Mouse (Mus musculus) hindbrain, embryonic 16.5 days (tissue): ENCODE results near the gene Zfp512b. TPM values are rescaled to one million over a fixed set of nuclear protein-coding genes. Genes with fewer than 3 reads are reported as not detected.

Experiments
- ATAC-seq: fragments of 200-750 bp; cut with Nextera tagmentation; 2 replicates; pipeline ENCODE4 v1.8.0; 2017; ENCODE audit warnings: moderate TSS enrichment, moderate library complexity
- H3K27ac ChIP-seq: fragments of 300-500 bp; sonication (generic); 2 replicates; pipeline ENCODE4 v1.5.1; 2014; ENCODE audit warnings: low read depth, mild to moderate bottlenecking, control low read depth, low read length, moderate library complexity
- H3K27me3 ChIP-seq: fragments of 300-500 bp; sonication (generic); replicated peaks from 2 replicates; pipeline ENCODE4 v1.6.1; 2014; ENCODE audit warnings: low read length; ENCODE audit not compliant: control insufficient read depth, insufficient read depth
- H3K36me3 ChIP-seq: fragments of 300-500 bp; sonication (generic); 2 replicates; pipeline ENCODE4 v1.6.1; 2014; ENCODE audit warnings: mild to moderate bottlenecking, low read length, moderate library complexity, mixed read lengths; ENCODE audit not compliant: control insufficient read depth, insufficient read depth
- H3K4me1 ChIP-seq: fragments of 300-500 bp; sonication (generic); 2 replicates; pipeline ENCODE4 v1.6.1; 2014; ENCODE audit warnings: low read depth, low read length; ENCODE audit not compliant: control insufficient read depth, insufficient read depth
- H3K4me2 ChIP-seq: fragments of 300-500 bp; sonication (generic); 2 replicates; pipeline ENCODE4 v1.6.1; 2014; ENCODE audit warnings: mild to moderate bottlenecking, low read length, control low read depth, moderate library complexity
- H3K4me3 ChIP-seq: fragments of 300-500 bp; sonication (generic); 2 replicates; pipeline ENCODE4 v1.5.1; 2014; ENCODE audit warnings: mild to moderate bottlenecking, low read length, control low read depth, moderate library complexity
- H3K9ac ChIP-seq: fragments of 300-500 bp; sonication (generic); 2 replicates; pipeline ENCODE4 v1.6.1; 2014; ENCODE audit warnings: low read depth, mild to moderate bottlenecking, control low read depth, low read length, moderate library complexity
- H3K9me3 ChIP-seq: fragments of 300-500 bp; sonication (generic); 2 replicates; pipeline ENCODE4 v1.6.1; 2014; ENCODE audit warnings: mild to moderate bottlenecking, low read length, moderate library complexity; ENCODE audit not compliant: control insufficient read depth
- WGBS: fragments of 180-500 bp; shearing (Covaris S2); extraction: QIAGEN DNeasy Blood & Tissue Kit; methylation state at CpG from one replicate; pipeline ENCODE4 v1.1.7; 2014; 5-methylcytosine and 5-hydroxymethylcytosine counted together
- polyA plus RNA-seq: library from polyadenylated mRNA; unstranded; fragments of >200 nt; fragmentation: Nextera tagmentation; extraction: Ambion mirVana; gene quantifications from 2 replicates; pipeline ENCODE4 v1.2.1, GENCODE M21; 2015

The Zfp512b gene
- 44.9 and 65.1 TPM in 2 replicates for polyA plus RNA-seq

- H3K4me1 ChIP-seq = peaks cover 24% of the 10 kb centered on the region
- ATAC-seq = peak; percentile 86
- peaks cover 29% of the 10 kb centered on the region for H3K36me3 ChIP-seq
- no peaks in the 10 kb centered on the region for H3K27me3 ChIP-seq
- no peaks in the 10 kb centered on the region for H3K9me3 ChIP-seq
- peak within 1 kb of the TSS; percentile 74 for H3K4me2 ChIP-seq
- H3K27ac ChIP-seq = peak within 1 kb of the TSS; percentile 96
- peak within 1 kb of the TSS; percentile 95 for H3K9ac ChIP-seq
- peak within 1 kb of the TSS; percentile 93 for H3K4me3 ChIP-seq
- WGBS = under 1% methylated on average over 64 of the region's 97 CpGs
These were observed at the start of gene Zfp512b for GRCm38 (mm10) chr2:181592231-181593041. TSS of gene Zfp512b (minus strand) at chr2:181592803.

- H3K27me3 ChIP-seq = no peaks in the 10 kb centered on the region
- H3K4me2 ChIP-seq = no peak overlapping the region
- H3K27ac ChIP-seq = no peak overlapping the region
- WGBS = 91% methylated on average over 3 of the region's 3 CpGs
- H3K4me3 ChIP-seq = no peak overlapping the region
- no peaks in the 10 kb centered on the region for H3K9me3 ChIP-seq
- no peaks in the 10 kb centered on the region for H3K4me1 ChIP-seq
- H3K9ac ChIP-seq = no peak overlapping the region
- ATAC-seq = no peak
- H3K36me3 ChIP-seq = peaks cover 42% of the 10 kb centered on the region
These were observed 43.3 kb upstream of the Zfp512b start for GRCm38 (mm10) chr2:181635865-181636264.

GRCm38 (mm10) chr2:181632624-181633023, 40.0 kb upstream of the Zfp512b start:
- Histone ChIP-seq H3K27me3 (no peaks in the 10 kb centered on the region), H3K4me2 (no peak overlapping the region), H3K27ac (no peak overlapping the region), H3K9me3 (no peaks in the 10 kb centered on the region), H3K36me3 (peaks cover 30% of the 10 kb centered on the region), H3K9ac (no peak overlapping the region), H3K4me3 (no peak overlapping the region), H3K4me1 (no peaks in the 10 kb centered on the region)
- 97% methylated on average over 6 of the region's 6 CpGs for WGBS
- no peak for ATAC-seq

- H3K27me3 ChIP-seq = no peaks in the 10 kb centered on the region
- H3K36me3 ChIP-seq = peaks cover 12% of the 10 kb centered on the region
- H3K4me3 ChIP-seq = no peak overlapping the region
- H3K4me1 ChIP-seq = no peaks in the 10 kb centered on the region
- no peak for ATAC-seq
- no peak overlapping the region for H3K4me2 ChIP-seq
- no peak overlapping the region for H3K27ac ChIP-seq
- no peak overlapping the region for H3K9ac ChIP-seq
- no peaks in the 10 kb centered on the region for H3K9me3 ChIP-seq
These were observed 35.9 kb upstream of the Zfp512b start for GRCm38 (mm10) chr2:181628471-181628870.

GRCm38 (mm10) chr2:181623401-181623800, 30.8 kb upstream of the Zfp512b start:
- H3K4me2 ChIP-seq = no peak overlapping the region
- no peaks in the 10 kb centered on the region for H3K27me3 ChIP-seq
- H3K4me3 ChIP-seq = no peak overlapping the region
- no peak overlapping the region for H3K9ac ChIP-seq
- no peaks in the 10 kb centered on the region for H3K9me3 ChIP-seq
- peaks cover 27% of the 10 kb centered on the region for H3K36me3 ChIP-seq
- no peak overlapping the region for H3K27ac ChIP-seq
- no peaks in the 10 kb centered on the region for H3K4me1 ChIP-seq
- ATAC-seq = no peak

- Histone ChIP-seq H3K36me3 (peaks cover 34% of the 10 kb centered on the region), H3K27ac (no peak overlapping the region), H3K4me1 (no peaks in the 10 kb centered on the region), H3K4me2 (no peak overlapping the region), H3K27me3 (no peaks in the 10 kb centered on the region), H3K9me3 (no peaks in the 10 kb centered on the region), H3K9ac (no peak overlapping the region), H3K4me3 (no peak overlapping the region)
- WGBS = 89% methylated on average over 5 of the region's 5 CpGs
- ATAC-seq = no peak
These were observed 26.3 kb upstream of the Zfp512b start for GRCm38 (mm10) chr2:181618761-181619495.

GRCm38 (mm10) chr2:181602367-181602766, 9.8 kb upstream of the Zfp512b start:
- H3K36me3 ChIP-seq = no peaks in the 10 kb centered on the region
- H3K4me1 ChIP-seq = peaks cover 30% of the 10 kb centered on the region
- H3K4me3 ChIP-seq = no peak overlapping the region
- 81% methylated on average over 4 of the region's 4 CpGs for WGBS
- peak overlapping the region; percentile 82 for H3K4me2 ChIP-seq
- no peak for ATAC-seq
- no peak overlapping the region for H3K27ac ChIP-seq
- H3K27me3 ChIP-seq = no peaks in the 10 kb centered on the region
- H3K9me3 ChIP-seq = no peaks in the 10 kb centered on the region
- H3K9ac ChIP-seq = no peak overlapping the region

GRCm38 (mm10) chr2:181601751-181602145, 9.1 kb upstream of the Zfp512b start:
- Histone ChIP-seq H3K27ac (peak overlapping the region; percentile 82), H3K9me3 (no peaks in the 10 kb centered on the region), H3K4me2 (peak overlapping the region; percentile 82), H3K9ac (peak overlapping the region; percentile 95), H3K4me3 (peak overlapping the region; percentile 94), H3K27me3 (no peaks in the 10 kb centered on the region), H3K36me3 (no peaks in the 10 kb centered on the region; the same call in 1 of the 2 replicates), H3K4me1 (peaks cover 33% of the 10 kb centered on the region)
- WGBS = 29% methylated on average over 10 of the region's 10 CpGs
- no peak for ATAC-seq
